9 mouse cellular contexts compared by ENCODE assay signal in the genomic region with DNA sequence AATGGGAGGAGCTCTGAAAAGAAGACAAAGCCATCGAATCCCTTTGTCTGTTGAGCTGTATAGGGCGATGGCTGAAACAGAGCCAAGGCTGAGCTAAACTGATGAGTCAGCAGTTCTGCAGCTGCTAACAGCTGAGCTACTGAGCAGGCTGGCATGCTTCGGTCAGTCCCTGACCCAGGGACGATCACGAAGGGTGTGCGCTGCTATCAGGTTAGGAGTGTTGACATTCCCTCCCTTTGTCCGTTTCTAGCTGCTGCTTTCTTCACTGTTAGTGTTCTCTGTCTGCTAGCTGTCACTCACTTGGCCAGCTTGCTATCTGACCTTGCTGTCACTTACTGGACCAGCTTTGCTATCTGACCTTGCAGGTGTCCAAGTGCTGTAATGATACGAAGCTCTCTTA. TPM values are rescaled to one million over a fixed set of nuclear protein-coding genes. Genes with fewer than 3 reads are reported as not detected.
DNase-seq lines count a peak whose midpoint lies in the region; ATAC-seq and TF ChIP-seq lines count a peak whose summit lies in the region.
"Had no signal": no experiment of that assay in that cellular context is flagged by ENCODE, and none has a peak within 500 bp of the region (broad histone marks: within the 10 kb centered on the region; RNA-seq: fewer than 3 reads in every experiment).

No protein-coding gene starts in this region.

- no peak overlapping the region; the same call in 1 of the 2 replicates for H3K9ac ChIP-seq in midbrain, embryonic 14.5 days (replicated peaks; ENCODE audit: low read length)
- H3K9ac ChIP-seq in midbrain, embryonic 13.5 days (replicated peaks): no peak overlapping the region
- no peak overlapping the region for H3K9ac ChIP-seq in intestine, embryonic 15.5 days
- no peak overlapping the region for H3K9ac ChIP-seq in stomach, postnatal 0 days (ENCODE audit: low read length)
- H3K9ac ChIP-seq in forebrain, embryonic 12.5 days: no peak overlapping the region

- peak; percentile 53; the same call in 1 of the 2 replicates for TF ChIP-seq POLR2A in bone marrow, adult 2 months (IDR thresholded peaks at IDR 0.05; ENCODE audit: borderline replicate concordance, control insufficient read depth, low read depth, low read length)
- no peak for TF ChIP-seq POLR2A in cerebellum, adult 2 months (IDR thresholded peaks at IDR 0.05; ENCODE audit: borderline replicate concordance, insufficient read depth, low read length)

- DNase-seq in midbrain, embryonic 14.5 days: peak; percentile 14
- no peak for DNase-seq in stomach, postnatal 0 days (ENCODE audit: low spot score)
- DNase-seq in cerebellum, adult 2 months: no peak
- DNase-seq in thymus, postnatal 14 days: no peak
- DNase-seq: lung, postnatal 10 days had no signal

- H3K4me3 ChIP-seq in midbrain, embryonic 14.5 days (replicated peaks; ENCODE audit: low read depth, low read length): no peak overlapping the region
- no peak overlapping the region for H3K4me3 ChIP-seq in midbrain, embryonic 13.5 days (replicated peaks)
- H3K4me3 ChIP-seq in bone marrow, adult 2 months (replicated peaks; ENCODE audit: control insufficient read depth, low read depth, low read length): peak overlapping the region; percentile 9
- no peak overlapping the region for H3K4me3 ChIP-seq in intestine, embryonic 15.5 days (replicated peaks)
- H3K4me3 ChIP-seq in stomach, postnatal 0 days (ENCODE audit: low read depth, low read length): no peak overlapping the region
- no peak overlapping the region for H3K4me3 ChIP-seq in cerebellum, adult 2 months (replicated peaks; ENCODE audit: insufficient read depth, low read depth, low read length)
- no peak overlapping the region for H3K4me3 ChIP-seq in forebrain, embryonic 12.5 days (replicated peaks)

- H3K4me2 ChIP-seq in midbrain, embryonic 14.5 days (ENCODE audit: low read length): no peak overlapping the region
- no peak overlapping the region for H3K4me2 ChIP-seq in midbrain, embryonic 13.5 days (replicated peaks)
- no peak overlapping the region for H3K4me2 ChIP-seq in intestine, embryonic 15.5 days (replicated peaks)
- H3K4me2 ChIP-seq in stomach, postnatal 0 days (replicated peaks; ENCODE audit: low read depth): no peak overlapping the region
- H3K4me2 ChIP-seq in forebrain, embryonic 12.5 days: no peak overlapping the region

- H3K27me3 ChIP-seq in midbrain, embryonic 14.5 days (ENCODE audit: control insufficient read depth, insufficient read depth, low read length): no peaks in the 10 kb centered on the region; the same call in 1 of the 2 replicates
- peaks cover 2% of the 10 kb centered on the region; the same call in 1 of the 2 replicates for H3K27me3 ChIP-seq in midbrain, embryonic 13.5 days
- H3K27me3 ChIP-seq in intestine, embryonic 15.5 days (replicated peaks): no peaks in the 10 kb centered on the region
- H3K27me3 ChIP-seq in stomach, postnatal 0 days (ENCODE audit: control insufficient read depth, insufficient read depth, low read length): no peaks in the 10 kb centered on the region
- H3K27me3 ChIP-seq in cerebellum, adult 2 months (ENCODE audit: control insufficient read depth, insufficient read depth, low read length): no peaks in the 10 kb centered on the region
- H3K27me3 ChIP-seq in forebrain, embryonic 12.5 days: peaks cover 19% of the 10 kb centered on the region

- TF ChIP-seq CTCF in bone marrow, adult 2 months (IDR thresholded peaks at IDR 0.05; ENCODE audit: control insufficient read depth, insufficient read depth, low read length): no peak
- TF ChIP-seq CTCF in stomach, postnatal 0 days (IDR thresholded peaks at IDR 0.05; ENCODE audit: low read depth): no peak
- no peak for TF ChIP-seq CTCF in cerebellum, adult 2 months (IDR thresholded peaks at IDR 0.05; ENCODE audit: borderline replicate concordance, insufficient read depth, low read depth, low read length)

- ATAC-seq in midbrain, embryonic 14.5 days (ENCODE audit: low FRiP score, low TSS enrichment): no peak
- no peak for ATAC-seq in midbrain, embryonic 13.5 days
- ATAC-seq in intestine, embryonic 15.5 days: peak; percentile 77
- ATAC-seq in stomach, postnatal 0 days (ENCODE audit: low FRiP score, low TSS enrichment): peak; percentile 43; the same call in 1 of the 2 replicates
- ATAC-seq in forebrain, embryonic 12.5 days (ENCODE audit: low FRiP score): no peak

- no peaks in the 10 kb centered on the region for H3K9me3 ChIP-seq in midbrain, embryonic 14.5 days (ENCODE audit: control insufficient read depth, low read length)
- no peaks in the 10 kb centered on the region for H3K9me3 ChIP-seq in midbrain, embryonic 13.5 days
- H3K9me3 ChIP-seq in intestine, embryonic 15.5 days: no peaks in the 10 kb centered on the region
- no peaks in the 10 kb centered on the region for H3K9me3 ChIP-seq in stomach, postnatal 0 days (ENCODE audit: control insufficient read depth, low read length)
- no peaks in the 10 kb centered on the region for H3K9me3 ChIP-seq in forebrain, embryonic 12.5 days

- no peak overlapping the region for H3K27ac ChIP-seq in midbrain, embryonic 14.5 days (replicated peaks; ENCODE audit: low read depth, low read length)
- H3K27ac ChIP-seq in midbrain, embryonic 13.5 days: no peak overlapping the region
- peak overlapping the region; percentile 85 for H3K27ac ChIP-seq in bone marrow, adult 2 months (ENCODE audit: control insufficient read depth, insufficient read depth, low read depth, low read length, poor library complexity)
- no peak overlapping the region for H3K27ac ChIP-seq in intestine, embryonic 15.5 days
- no peak overlapping the region for H3K27ac ChIP-seq in stomach, postnatal 0 days (replicated peaks)
- H3K27ac ChIP-seq in cerebellum, adult 2 months (ENCODE audit: insufficient read depth, low read length): no peak overlapping the region
- no peak overlapping the region for H3K27ac ChIP-seq in forebrain, embryonic 12.5 days

- H3K4me1 ChIP-seq in midbrain, embryonic 14.5 days (ENCODE audit: control insufficient read depth, insufficient read depth, low read length): no peaks in the 10 kb centered on the region
- H3K4me1 ChIP-seq in midbrain, embryonic 13.5 days (replicated peaks): no peaks in the 10 kb centered on the region
- H3K4me1 ChIP-seq in bone marrow, adult 2 months (ENCODE audit: control insufficient read depth, insufficient read depth, low read length): peaks cover 1% of the 10 kb centered on the region
- H3K4me1 ChIP-seq in intestine, embryonic 15.5 days (replicated peaks): 0 out of 2 replicates have a peak, but pooled peaks cover 2% of the 10 kb centered on the region
- no peaks in the 10 kb centered on the region for H3K4me1 ChIP-seq in stomach, postnatal 0 days (replicated peaks; ENCODE audit: control insufficient read depth, insufficient read depth)
- H3K4me1 ChIP-seq in cerebellum, adult 2 months (ENCODE audit: control insufficient read depth, insufficient read depth, low read length): no peaks in the 10 kb centered on the region
- no peaks in the 10 kb centered on the region for H3K4me1 ChIP-seq in forebrain, embryonic 12.5 days

- H3K36me3 ChIP-seq in midbrain, embryonic 14.5 days (ENCODE audit: control insufficient read depth, insufficient read depth, low read length): no peaks in the 10 kb centered on the region
- no peaks in the 10 kb centered on the region for H3K36me3 ChIP-seq in midbrain, embryonic 13.5 days
- H3K36me3 ChIP-seq in intestine, embryonic 15.5 days: no peaks in the 10 kb centered on the region
- H3K36me3 ChIP-seq in stomach, postnatal 0 days (ENCODE audit: control insufficient read depth, insufficient read depth, low read length): no peaks in the 10 kb centered on the region
- H3K36me3 ChIP-seq in forebrain, embryonic 12.5 days (replicated peaks): no peaks in the 10 kb centered on the region

- 66% methylated on average over 8 of the region's 8 CpGs for WGBS in midbrain, embryonic 14.5 days
- 66% methylated on average over 8 of the region's 8 CpGs for WGBS in midbrain, embryonic 13.5 days
- 36% methylated on average over 8 of the region's 8 CpGs for WGBS in bone marrow, adult 2 months
- WGBS in intestine, embryonic 15.5 days: 47% methylated on average over 8 of the region's 8 CpGs
- 38% methylated on average over 8 of the region's 8 CpGs for WGBS in stomach, postnatal 0 days
- WGBS in cerebellum, adult 2 months: 44% methylated on average over 8 of the region's 8 CpGs
- WGBS in forebrain, embryonic 12.5 days: 71% methylated on average over 8 of the region's 8 CpGs

- TF ChIP-seq EP300 in stomach, postnatal 0 days (optimal IDR thresholded peaks at IDR 0.05): no peak

RNA-seq across cellular contexts. Expression of gene Clcn7, which starts 6.1 kb away (rescaled TPM):
- polyA plus RNA-seq in midbrain, embryonic 14.5 days (2014; fragmentation: Nextera tagmentation; extraction: Ambion mirVana): 26.3 and 29.9 TPM in 2 replicates
- polyA plus RNA-seq in midbrain, embryonic 13.5 days (2015; fragmentation: Nextera tagmentation; extraction: Ambion mirVana): 29.1 and 29.7 TPM in 2 replicates
- polyA plus RNA-seq in bone marrow, adult 2 months (2011; ENCODE audit: insufficient read depth, insufficient read length, low replicate concordance, missing spikeins): 17.0 and 21.9 TPM in 2 replicates
- polyA plus RNA-seq in intestine, embryonic 15.5 days (2015; fragmentation: Nextera tagmentation; extraction: Ambion mirVana): 20.3 and 20.4 TPM in 2 replicates
- polyA plus RNA-seq in stomach, postnatal 0 days (2015; fragmentation: Nextera tagmentation; extraction: Ambion mirVana): 10.5 and 11.5 TPM in 2 replicates
- polyA plus RNA-seq in cerebellum, adult 2 months (2012; rRNA removed): 50.3 and 52.7 TPM in 2 replicates
- 23.9 and 26.1 TPM in 2 replicates for polyA plus RNA-seq in forebrain, embryonic 12.5 days (2016; fragmentation: Nextera tagmentation; extraction: Ambion mirVana)

RNA-seq across cellular contexts. Expression of gene Ptx4, which starts 6.5 kb away (rescaled TPM):
- not detected in 2 replicates for polyA plus RNA-seq in midbrain, embryonic 14.5 days (2014; fragmentation: Nextera tagmentation; extraction: Ambion mirVana)
- polyA plus RNA-seq in midbrain, embryonic 13.5 days (2015; fragmentation: Nextera tagmentation; extraction: Ambion mirVana): not detected in 2 replicates
- 1.4 TPM in 1 of 2 replicates, not detected in the other for polyA plus RNA-seq in bone marrow, adult 2 months (2011; ENCODE audit: insufficient read depth, insufficient read length, low replicate concordance, missing spikeins)
- 0.15 and 0.25 TPM in 2 replicates for polyA plus RNA-seq in intestine, embryonic 15.5 days (2015; fragmentation: Nextera tagmentation; extraction: Ambion mirVana)
- 0.30 and 0.33 TPM in 2 replicates for polyA plus RNA-seq in stomach, postnatal 0 days (2015; fragmentation: Nextera tagmentation; extraction: Ambion mirVana)
- polyA plus RNA-seq in cerebellum, adult 2 months (2012; rRNA removed): 0.11 TPM in 1 of 2 replicates, not detected in the other
- 0.18 TPM in 1 of 2 replicates, not detected in the other for polyA plus RNA-seq in forebrain, embryonic 12.5 days (2016; fragmentation: Nextera tagmentation; extraction: Ambion mirVana)

RNA-seq across cellular contexts. Expression of gene Telo2, which starts 11.3 kb away (rescaled TPM):
- polyA plus RNA-seq in midbrain, embryonic 14.5 days (2014; fragmentation: Nextera tagmentation; extraction: Ambion mirVana): 34.1 and 34.4 TPM in 2 replicates
- polyA plus RNA-seq in midbrain, embryonic 13.5 days (2015; fragmentation: Nextera tagmentation; extraction: Ambion mirVana): 45.3 and 48.0 TPM in 2 replicates
- 19.5 and 30.4 TPM in 2 replicates for polyA plus RNA-seq in bone marrow, adult 2 months (2011; ENCODE audit: insufficient read depth, insufficient read length, low replicate concordance, missing spikeins)
- 34.0 and 39.3 TPM in 2 replicates for polyA plus RNA-seq in intestine, embryonic 15.5 days (2015; fragmentation: Nextera tagmentation; extraction: Ambion mirVana)
- 12.2 and 13.7 TPM in 2 replicates for polyA plus RNA-seq in stomach, postnatal 0 days (2015; fragmentation: Nextera tagmentation; extraction: Ambion mirVana)
- polyA plus RNA-seq in cerebellum, adult 2 months (2012; rRNA removed): 39.5 and 43.7 TPM in 2 replicates
- polyA plus RNA-seq in forebrain, embryonic 12.5 days (2016; fragmentation: Nextera tagmentation; extraction: Ambion mirVana): 42.4 and 47.5 TPM in 2 replicates

RNA-seq across cellular contexts. Expression of gene Ccdc154, which starts 35.2 kb away (rescaled TPM):
- polyA plus RNA-seq in midbrain, embryonic 14.5 days (2014; fragmentation: Nextera tagmentation; extraction: Ambion mirVana): not detected in 2 replicates
- not detected in 2 replicates for polyA plus RNA-seq in midbrain, embryonic 13.5 days (2015; fragmentation: Nextera tagmentation; extraction: Ambion mirVana)
- not detected in 2 replicates for polyA plus RNA-seq in bone marrow, adult 2 months (2011; ENCODE audit: insufficient read depth, insufficient read length, low replicate concordance, missing spikeins)
- 0.16 and 0.19 TPM in 2 replicates for polyA plus RNA-seq in intestine, embryonic 15.5 days (2015; fragmentation: Nextera tagmentation; extraction: Ambion mirVana)
- 0.80 and 0.84 TPM in 2 replicates for polyA plus RNA-seq in stomach, postnatal 0 days (2015; fragmentation: Nextera tagmentation; extraction: Ambion mirVana)
- polyA plus RNA-seq in cerebellum, adult 2 months (2012; rRNA removed): 0.06 and 0.10 TPM in 2 replicates
- polyA plus RNA-seq in forebrain, embryonic 12.5 days (2016; fragmentation: Nextera tagmentation; extraction: Ambion mirVana): not detected in 2 replicates

RNA-seq across cellular contexts. Expression of gene Tmem204, which starts 43.7 kb away (rescaled TPM):
- 6.5 and 10.8 TPM in 2 replicates for polyA plus RNA-seq in midbrain, embryonic 14.5 days (2014; fragmentation: Nextera tagmentation; extraction: Ambion mirVana)
- 9.4 and 10.8 TPM in 2 replicates for polyA plus RNA-seq in midbrain, embryonic 13.5 days (2015; fragmentation: Nextera tagmentation; extraction: Ambion mirVana)
- polyA plus RNA-seq in bone marrow, adult 2 months (2011; ENCODE audit: insufficient read depth, insufficient read length, low replicate concordance, missing spikeins): 2.5 and 4.6 TPM in 2 replicates
- polyA plus RNA-seq in intestine, embryonic 15.5 days (2015; fragmentation: Nextera tagmentation; extraction: Ambion mirVana): 22.8 and 23.2 TPM in 2 replicates
- 16.8 and 19.0 TPM in 2 replicates for polyA plus RNA-seq in stomach, postnatal 0 days (2015; fragmentation: Nextera tagmentation; extraction: Ambion mirVana)
- polyA plus RNA-seq in cerebellum, adult 2 months (2012; rRNA removed): 20.4 and 22.8 TPM in 2 replicates
- polyA plus RNA-seq in forebrain, embryonic 12.5 days (2016; fragmentation: Nextera tagmentation; extraction: Ambion mirVana): 8.2 and 9.1 TPM in 2 replicates

Comparison
In these comparisons a context has a peak if more than half of its experiments do, and no peak if none do; other contexts are left out.
1. ATAC-seq: peak in intestine, embryonic 15.5 days (single experiment) and stomach, postnatal 0 days (single experiment); none in midbrain, embryonic 14.5 days (single experiment), midbrain, embryonic 13.5 days (single experiment) and forebrain, embryonic 12.5 days (single experiment).